Mouse (Mus musculus) spleen, adult 2 months (tissue): ENCODE measurements around the gene Ebi3.

Source experiments
- CTCF ChIP-seq: fragments of 200-500 bp; IDR thresholded peaks from 2 replicates; pipeline ENCODE4 v1.5.1; 2011; ENCODE audit warnings: mild to moderate bottlenecking, inconsistent platforms; ENCODE audit not compliant: insufficient read depth, insufficient read length, insufficient replicate concordance; ENCODE audit errors: extremely low read depth
- POLR2A ChIP-seq: fragments of 200-500 bp; IDR thresholded peaks from 2 replicates; pipeline ENCODE4 v1.6.1; 2011; ENCODE audit warnings: low read depth, low read length, inconsistent platforms

- TF ChIP-seq POLR2A (no peak), CTCF (peak; percentile 84)
Observed at GRCm38 (mm10) chr17:55976255-55976862, 23.9 kb downstream of the Ebi3 start.
